Mouse (Mus musculus) stomach, adult 2 months (tissue): ENCODE measurements around the gene Tmem273. TPM values are rescaled to one million over a fixed set of nuclear protein-coding genes. Genes with fewer than 3 reads are reported as not detected.

Source experiments
- polyA plus RNA-seq: library from polyadenylated mRNA; depleted of rRNA; stranded (reverse); fragments of >200 nt; gene quantifications from 2 replicates; pipeline ENCODE4 v1.2.3, GENCODE M21; 2012; rRNA removed

Gene Tmem273
- polyA plus RNA-seq: 0.31 and 0.46 TPM in 2 replicates

GRCm38 (mm10) chr14:32785556-32786130, at the start of gene Tmem273:
Gene Tmem273, plus strand, starts transcription at chr14:32785963.

GRCm38 (mm10) chr14:32833847-32834246, 48.1 kb downstream of the Tmem273 start, which contains the start of gene Fam170b:
Gene Fam170b, plus strand, starts transcription at chr14:32833962.

GRCm38 (mm10) chr14:32856681-32857328, 71.0 kb downstream of the Tmem273 start, which contains the start of gene Vstm4:
Gene Vstm4, plus strand, starts transcription at chr14:32856756.

Other genes with a start within 250 kb of the Tmem273 start
- gene Prrxl1, start 186.6 kb upstream of the Tmem273 start, polyA plus RNA-seq: 0.03 TPM in 1 of 2 replicates, not detected in the other
- gene 3425401B19Rik, start 100.7 kb upstream of the Tmem273 start, polyA plus RNA-seq: 0.42 and 0.58 TPM in 2 replicates
- gene Fam170b, start 48.0 kb downstream of the Tmem273 start, polyA plus RNA-seq: 0.10 TPM in 1 of 2 replicates, not detected in the other
- 0.88 and 1.1 TPM in 2 replicates for gene Vstm4, start 70.8 kb downstream of the Tmem273 start, polyA plus RNA-seq
- 0.04 and 0.05 TPM in 2 replicates for gene Lrrc18, start 205.4 kb downstream of the Tmem273 start, polyA plus RNA-seq